Mouse (Mus musculus): ENCODE results near the gene Slc39a11. TPM values are rescaled to one million over a fixed set of nuclear protein-coding genes. Genes with fewer than 3 reads are reported as not detected.

The Slc39a11 gene
- polyA plus RNA-seq, 1 experiment from 2014 or later, result 18.6 TPM

GRCm38 (mm10) chr11:113360049-113360835, 289.6 kb downstream of the Slc39a11 start:
- no peak overlapping the region for H3K4me3 ChIP-seq (ENCODE audit: low read depth, low read length)
- H3K9ac ChIP-seq (replicated peaks; ENCODE audit: low read depth, low read length), result no peak overlapping the region
- H3K27ac ChIP-seq (ENCODE audit: low read length), result no peak overlapping the region
- H3K4me2 ChIP-seq (replicated peaks; ENCODE audit: low read depth, low read length), result no peak overlapping the region
- no peaks in the 10 kb centered on the region for H3K4me1 ChIP-seq (ENCODE audit: control insufficient read depth, insufficient read depth, low read length)
- H3K27me3 ChIP-seq (ENCODE audit: control insufficient read depth, insufficient read depth, low read length), result no peaks in the 10 kb centered on the region
- no peaks in the 10 kb centered on the region for H3K9me3 ChIP-seq (ENCODE audit: control insufficient read depth, low read depth, low read length)
- no peak for ATAC-seq (ENCODE audit: insufficient number of reproducible peaks, insufficient read depth, low FRiP score, low read depth)
- H3K36me3 ChIP-seq (ENCODE audit: control insufficient read depth, insufficient read depth, low read length), result no peaks in the 10 kb centered on the region
- 94% methylated on average over 10 of the region's 10 CpGs for WGBS

GRCm38 (mm10) chr11:113355932-113356331, 293.9 kb downstream of the Slc39a11 start:
- Histone ChIP-seq H3K9ac (replicated peaks; ENCODE audit: low read depth, low read length) (no peak overlapping the region), H3K27me3 (ENCODE audit: control insufficient read depth, insufficient read depth, low read length) (no peaks in the 10 kb centered on the region), H3K4me1 (ENCODE audit: control insufficient read depth, insufficient read depth, low read length) (no peaks in the 10 kb centered on the region), H3K4me2 (replicated peaks; ENCODE audit: low read depth, low read length) (no peak overlapping the region), H3K36me3 (ENCODE audit: control insufficient read depth, insufficient read depth, low read length) (no peaks in the 10 kb centered on the region), H3K4me3 (ENCODE audit: low read depth, low read length) (no peak overlapping the region), H3K27ac (ENCODE audit: low read length) (no peak overlapping the region), H3K9me3 (ENCODE audit: control insufficient read depth, low read depth, low read length) (no peaks in the 10 kb centered on the region)
- ATAC-seq (ENCODE audit: insufficient number of reproducible peaks, insufficient read depth, low FRiP score, low read depth), result no peak
- WGBS, result 79% methylated on average over 5 of the region's 5 CpGs

GRCm38 (mm10) chr11:113352085-113352815, 297.6 kb downstream of the Slc39a11 start:
- peaks cover 4% of the 10 kb centered on the region; the same call in 1 of the 2 replicates for H3K9me3 ChIP-seq (ENCODE audit: control insufficient read depth, low read depth, low read length)
- no peaks in the 10 kb centered on the region for H3K36me3 ChIP-seq (ENCODE audit: control insufficient read depth, insufficient read depth, low read length)
- H3K4me1 ChIP-seq (ENCODE audit: control insufficient read depth, insufficient read depth, low read length), result no peaks in the 10 kb centered on the region
- no peak overlapping the region for H3K27ac ChIP-seq (ENCODE audit: low read length)
- no peaks in the 10 kb centered on the region for H3K27me3 ChIP-seq (ENCODE audit: control insufficient read depth, insufficient read depth, low read length)
- ATAC-seq (ENCODE audit: insufficient number of reproducible peaks, insufficient read depth, low FRiP score, low read depth), result no peak
- no peak overlapping the region for H3K9ac ChIP-seq (replicated peaks; ENCODE audit: low read depth, low read length)
- H3K4me2 ChIP-seq (replicated peaks; ENCODE audit: low read depth, low read length), result no peak overlapping the region
- H3K4me3 ChIP-seq (ENCODE audit: low read depth, low read length), result no peak overlapping the region
- 23% methylated on average over 11 of the region's 12 CpGs for WGBS

- H3K27ac ChIP-seq (ENCODE audit: low read length), result no peak overlapping the region
- no peak overlapping the region for H3K9ac ChIP-seq (replicated peaks; ENCODE audit: low read depth, low read length)
- no peaks in the 10 kb centered on the region for H3K27me3 ChIP-seq (ENCODE audit: control insufficient read depth, insufficient read depth, low read length)
- no peak overlapping the region for H3K4me2 ChIP-seq (replicated peaks; ENCODE audit: low read depth, low read length)
- H3K9me3 ChIP-seq (ENCODE audit: control insufficient read depth, low read depth, low read length), result peaks cover 4% of the 10 kb centered on the region; the same call in 1 of the 2 replicates
- no peak overlapping the region for H3K4me3 ChIP-seq (ENCODE audit: low read depth, low read length)
- H3K4me1 ChIP-seq (ENCODE audit: control insufficient read depth, insufficient read depth, low read length), result no peaks in the 10 kb centered on the region
- no peak for ATAC-seq (ENCODE audit: insufficient number of reproducible peaks, insufficient read depth, low FRiP score, low read depth)
- WGBS, result 93% methylated on average over 4 of the region's 4 CpGs
- H3K36me3 ChIP-seq (ENCODE audit: control insufficient read depth, insufficient read depth, low read length), result no peaks in the 10 kb centered on the region
Observed at GRCm38 (mm10) chr11:113350583-113350982, 299.3 kb downstream of the Slc39a11 start.

- Histone ChIP-seq H3K9ac (replicated peaks; ENCODE audit: low read depth, low read length) (no peak overlapping the region), H3K4me1 (ENCODE audit: control insufficient read depth, insufficient read depth, low read length) (no peaks in the 10 kb centered on the region), H3K9me3 (ENCODE audit: control insufficient read depth, low read depth, low read length) (peaks cover 4% of the 10 kb centered on the region; the same call in 1 of the 2 replicates), H3K4me2 (replicated peaks; ENCODE audit: low read depth, low read length) (no peak overlapping the region), H3K4me3 (ENCODE audit: low read depth, low read length) (no peak overlapping the region), H3K27me3 (ENCODE audit: control insufficient read depth, insufficient read depth, low read length) (no peaks in the 10 kb centered on the region), H3K27ac (ENCODE audit: low read length) (no peak overlapping the region), H3K36me3 (ENCODE audit: control insufficient read depth, insufficient read depth, low read length) (no peaks in the 10 kb centered on the region)
- 44% methylated on average over 9 of the region's 9 CpGs for WGBS
- no peak for ATAC-seq (ENCODE audit: insufficient number of reproducible peaks, insufficient read depth, low FRiP score, low read depth)
Observed at GRCm38 (mm10) chr11:113346895-113347514, 302.9 kb downstream of the Slc39a11 start.

GRCm38 (mm10) chr11:113339770-113340169, 310.1 kb downstream of the Slc39a11 start:
- Histone ChIP-seq H3K36me3 (ENCODE audit: control insufficient read depth, insufficient read depth, low read length) (no peaks in the 10 kb centered on the region), H3K4me3 (ENCODE audit: low read depth, low read length) (no peak overlapping the region), H3K4me1 (ENCODE audit: control insufficient read depth, insufficient read depth, low read length) (no peaks in the 10 kb centered on the region; the same call in 1 of the 2 replicates), H3K27me3 (ENCODE audit: control insufficient read depth, insufficient read depth, low read length) (no peaks in the 10 kb centered on the region), H3K27ac (ENCODE audit: low read length) (no peak overlapping the region), H3K4me2 (replicated peaks; ENCODE audit: low read depth, low read length) (no peak overlapping the region), H3K9me3 (ENCODE audit: control insufficient read depth, low read depth, low read length) (no peaks in the 10 kb centered on the region), H3K9ac (replicated peaks; ENCODE audit: low read depth, low read length) (no peak overlapping the region)
- ATAC-seq (ENCODE audit: insufficient number of reproducible peaks, insufficient read depth, low FRiP score, low read depth), result no peak
- WGBS, result 84% methylated on average over 8 of the region's 8 CpGs

GRCm38 (mm10) chr11:113338581-113338980, 311.3 kb downstream of the Slc39a11 start:
- Histone ChIP-seq H3K36me3 (ENCODE audit: control insufficient read depth, insufficient read depth, low read length) (no peaks in the 10 kb centered on the region), H3K27me3 (ENCODE audit: control insufficient read depth, insufficient read depth, low read length) (no peaks in the 10 kb centered on the region), H3K4me3 (ENCODE audit: low read depth, low read length) (no peak overlapping the region), H3K27ac (ENCODE audit: low read length) (no peak overlapping the region), H3K9me3 (ENCODE audit: control insufficient read depth, low read depth, low read length) (no peaks in the 10 kb centered on the region), H3K4me1 (ENCODE audit: control insufficient read depth, insufficient read depth, low read length) (no peaks in the 10 kb centered on the region; the same call in 1 of the 2 replicates), H3K9ac (replicated peaks; ENCODE audit: low read depth, low read length) (no peak overlapping the region), H3K4me2 (replicated peaks; ENCODE audit: low read depth, low read length) (no peak overlapping the region)
- ATAC-seq (ENCODE audit: insufficient number of reproducible peaks, insufficient read depth, low FRiP score, low read depth), result no peak
- WGBS, result 66% methylated on average over 5 of the region's 5 CpGs

- no peak for ATAC-seq (ENCODE audit: insufficient number of reproducible peaks, insufficient read depth, low FRiP score, low read depth)
- WGBS, result 81% methylated on average over 5 of the region's 5 CpGs
- no peaks in the 10 kb centered on the region for H3K27me3 ChIP-seq (ENCODE audit: control insufficient read depth, insufficient read depth, low read length)
- H3K9ac ChIP-seq (replicated peaks; ENCODE audit: low read depth, low read length), result no peak overlapping the region
- no peak overlapping the region for H3K4me2 ChIP-seq (replicated peaks; ENCODE audit: low read depth, low read length)
- H3K27ac ChIP-seq (ENCODE audit: low read length), result no peak overlapping the region
- no peaks in the 10 kb centered on the region for H3K9me3 ChIP-seq (ENCODE audit: control insufficient read depth, low read depth, low read length)
- no peak overlapping the region for H3K4me3 ChIP-seq (ENCODE audit: low read depth, low read length)
- no peaks in the 10 kb centered on the region; the same call in 1 of the 2 replicates for H3K4me1 ChIP-seq (ENCODE audit: control insufficient read depth, insufficient read depth, low read length)
- no peaks in the 10 kb centered on the region for H3K36me3 ChIP-seq (ENCODE audit: control insufficient read depth, insufficient read depth, low read length)
Observed at GRCm38 (mm10) chr11:113335706-113336105, 314.2 kb downstream of the Slc39a11 start.
